Mouse (Mus musculus): ENCODE results near the gene Sult1d1. TPM values are rescaled to one million over a fixed set of nuclear protein-coding genes. Genes with fewer than 3 reads are reported as not detected.
"Not testable (repeated sequence)": the region's sequence is repeated elsewhere in the genome, so short reads cannot be mapped to it uniquely, and the experiment has no call there.

The Sult1d1 gene
- polyA plus RNA-seq, 1 experiment from 2014 or later = 0.25 TPM

DNA sequence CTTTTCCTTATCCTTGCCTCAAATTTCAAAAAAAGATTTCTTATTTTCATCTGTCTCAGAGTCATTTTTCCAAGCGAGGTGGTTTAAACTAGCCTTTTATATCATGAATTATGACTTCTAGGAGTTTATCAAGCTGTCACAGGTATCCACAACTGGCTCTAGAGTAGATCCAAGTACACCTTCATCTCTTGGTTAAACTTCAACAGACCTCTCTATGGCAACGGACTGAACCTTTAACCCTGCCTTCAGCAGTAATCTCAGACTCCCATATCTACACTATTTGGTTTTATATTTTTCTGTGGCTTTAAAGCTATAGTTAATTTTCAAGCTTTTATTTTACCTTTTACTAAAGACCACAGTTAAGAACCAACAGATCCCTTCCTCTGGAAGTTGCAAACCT, 36.5 kb downstream of the Sult1d1 start:
- no peak overlapping the region for H3K9ac ChIP-seq (ENCODE audit: low read length)
- H3K4me3 ChIP-seq (ENCODE audit: low read length) = no peak overlapping the region
- H3K36me3 ChIP-seq (ENCODE audit: control insufficient read depth, insufficient read depth) = no peaks in the 10 kb centered on the region
- H3K27ac ChIP-seq (ENCODE audit: low read length) = no peak overlapping the region
- no peaks in the 10 kb centered on the region for H3K9me3 ChIP-seq (replicated peaks; ENCODE audit: control insufficient read depth, low read length)
- no peak overlapping the region for H3K4me2 ChIP-seq (ENCODE audit: low read depth, low read length)
- ATAC-seq (replicated peaks; ENCODE audit: extremely low read depth, insufficient read depth, low FRiP score) = no peak
- no peaks in the 10 kb centered on the region for H3K27me3 ChIP-seq (ENCODE audit: control insufficient read depth, insufficient read depth, low read length)
- 59% methylated on average over 2 of the region's 2 CpGs for WGBS
- no peaks in the 10 kb centered on the region for H3K4me1 ChIP-seq (ENCODE audit: control insufficient read depth, insufficient read depth, low read length)

GRCm38 (mm10) chr5:87523561-87523960, 45.3 kb downstream of the Sult1d1 start:
- H3K4me1 ChIP-seq (ENCODE audit: control insufficient read depth, insufficient read depth, low read length); ATAC-seq (replicated peaks; ENCODE audit: extremely low read depth, insufficient read depth, low FRiP score); H3K4me2 ChIP-seq (ENCODE audit: low read depth, low read length); H3K9ac ChIP-seq (ENCODE audit: low read length); H3K36me3 ChIP-seq (ENCODE audit: control insufficient read depth, insufficient read depth); H3K4me3 ChIP-seq (ENCODE audit: low read length); H3K27ac ChIP-seq (ENCODE audit: low read length); H3K9me3 ChIP-seq (replicated peaks; ENCODE audit: control insufficient read depth, low read length); H3K27me3 ChIP-seq (ENCODE audit: control insufficient read depth, insufficient read depth, low read length): not testable (repeated sequence)
- WGBS = 71% methylated on average over 2 of the region's 2 CpGs

DNA sequence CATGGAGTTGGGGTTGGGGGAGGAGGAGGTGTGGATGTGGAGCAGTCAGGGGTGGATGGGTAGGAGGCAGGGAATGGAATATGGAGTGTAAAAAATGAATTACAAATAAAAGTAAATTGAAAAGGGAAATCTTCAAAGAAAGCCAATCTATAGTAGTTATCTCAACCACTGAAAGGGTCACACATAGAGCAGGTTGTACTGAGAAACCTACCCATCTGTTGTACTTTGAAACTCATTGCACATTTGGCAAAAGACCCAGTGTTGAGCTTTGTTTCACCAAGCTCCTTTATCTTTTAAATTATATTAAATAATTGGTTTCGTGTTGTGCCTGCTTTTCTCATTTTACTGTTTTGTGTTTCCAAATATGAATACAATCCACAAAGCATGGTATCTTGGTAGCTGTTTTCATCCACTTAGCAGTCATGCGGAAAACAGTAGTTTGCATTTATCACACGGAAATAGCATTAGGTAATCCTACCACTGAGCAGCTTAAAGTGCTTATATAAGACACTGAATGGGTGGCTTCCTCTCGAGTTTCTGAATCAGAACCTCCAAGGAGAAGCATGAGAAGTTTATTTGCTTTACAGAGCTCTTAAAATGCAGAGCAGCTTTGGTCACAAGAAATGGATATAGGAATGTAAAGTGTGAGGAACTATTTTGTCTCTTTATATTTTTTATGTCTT, 62.9 kb downstream of the Sult1d1 start:
- Histone ChIP-seq H3K9me3 (replicated peaks; ENCODE audit: control insufficient read depth, low read length) (no peaks in the 10 kb centered on the region), H3K4me3 (ENCODE audit: low read length) (no peak overlapping the region), H3K4me1 (ENCODE audit: control insufficient read depth, insufficient read depth, low read length) (no peaks in the 10 kb centered on the region), H3K36me3 (ENCODE audit: control insufficient read depth, insufficient read depth) (no peaks in the 10 kb centered on the region), H3K9ac (ENCODE audit: low read length) (no peak overlapping the region), H3K27ac (ENCODE audit: low read length) (no peak overlapping the region), H3K27me3 (ENCODE audit: control insufficient read depth, insufficient read depth, low read length) (no peaks in the 10 kb centered on the region), H3K4me2 (ENCODE audit: low read depth, low read length) (no peak overlapping the region)
- no peak for ATAC-seq (replicated peaks; ENCODE audit: extremely low read depth, insufficient read depth, low FRiP score)
- WGBS = 51% methylated on average over 4 of the region's 4 CpGs

Small RNA genes lying within 50 kb of the gene (microRNA-seq; reads per million reads assigned to microRNA genes)
- gene Mir3969 = 1.6 reads per million

Other genes starting within 250 kb of the Sult1d1 start
- not detected in 2 replicates for gene Ugt2a3, start 231.8 kb downstream of the Sult1d1 start, polyA plus RNA-seq (2015; fragmentation: Nextera tagmentation; extraction: Ambion mirVana)
- not detected in 2 replicates for gene Ugt2b38, start 144.8 kb downstream of the Sult1d1 start, polyA plus RNA-seq (2015; fragmentation: Nextera tagmentation; extraction: Ambion mirVana)
- not detected in 2 replicates for gene Ugt2a2, start 86.8 kb downstream of the Sult1d1 start, polyA plus RNA-seq (2015; fragmentation: Nextera tagmentation; extraction: Ambion mirVana)
- gene Gm43638, start 82.2 kb downstream of the Sult1d1 start, polyA plus RNA-seq (2015; fragmentation: Nextera tagmentation; extraction: Ambion mirVana) = not detected in 2 replicates
- gene Ugt2a1, start 78.2 kb downstream of the Sult1d1 start, polyA plus RNA-seq (2015; fragmentation: Nextera tagmentation; extraction: Ambion mirVana) = not detected in 2 replicates
- gene Sult1b1, start 30.8 kb downstream of the Sult1d1 start, polyA plus RNA-seq (2015; fragmentation: Nextera tagmentation; extraction: Ambion mirVana) = 0.26 TPM in 1 of 2 replicates, not detected in the other
- not detected in 2 replicates for gene Sult1e1, start 22.6 kb upstream of the Sult1d1 start, polyA plus RNA-seq (2015; fragmentation: Nextera tagmentation; extraction: Ambion mirVana)
- not detected in 2 replicates for gene Csn1s1, start 97.2 kb upstream of the Sult1d1 start, polyA plus RNA-seq (2015; fragmentation: Nextera tagmentation; extraction: Ambion mirVana)
- gene Csn2, start 130.6 kb upstream of the Sult1d1 start, polyA plus RNA-seq (2015; fragmentation: Nextera tagmentation; extraction: Ambion mirVana) = 0.11 and 0.75 TPM in 2 replicates
- not detected in 2 replicates for gene Csn1s2a, start 205.5 kb upstream of the Sult1d1 start, polyA plus RNA-seq (2015; fragmentation: Nextera tagmentation; extraction: Ambion mirVana)
- not detected in 2 replicates for gene Csn1s2b, start 239.1 kb upstream of the Sult1d1 start, polyA plus RNA-seq (2015; fragmentation: Nextera tagmentation; extraction: Ambion mirVana)